ENCODE assay signal across 18 mouse cellular contexts in genomic region chr19:56439072-56439434, GRCm38 (mm10). TPM values are rescaled to one million over a fixed set of nuclear protein-coding genes. Genes with fewer than 3 reads are reported as not detected.
DNase-seq lines count a peak whose midpoint lies in the region; ATAC-seq and TF ChIP-seq lines count a peak whose summit lies in the region.
"Had no signal": no experiment of that assay in that cellular context is flagged by ENCODE, and none has a peak within 500 bp of the region (broad histone marks: within the 10 kb centered on the region; RNA-seq: fewer than 3 reads in every experiment).

No protein-coding gene starts in this region.

- H3K9ac ChIP-seq in lung, embryonic 16.5 days (ENCODE audit: low read length), result no peak overlapping the region
- no peak overlapping the region for H3K9ac ChIP-seq in stomach, embryonic 15.5 days
- no peak overlapping the region for H3K9ac ChIP-seq in hindbrain, embryonic 14.5 days
- H3K9ac ChIP-seq: lung, embryonic 14.5 days; midbrain, embryonic 15.5 days had no signal

- no peak for TF ChIP-seq CTCF in lung, adult 2 months (IDR thresholded peaks at IDR 0.05; ENCODE audit: insufficient read depth, low read length)

- no peak overlapping the region for H3K4me2 ChIP-seq in lung, embryonic 16.5 days (ENCODE audit: low read depth, low read length)
- H3K4me2 ChIP-seq in stomach, embryonic 15.5 days, result no peak overlapping the region
- no peak overlapping the region for H3K4me2 ChIP-seq in hindbrain, embryonic 14.5 days (replicated peaks)
- H3K4me2 ChIP-seq: lung, embryonic 14.5 days; midbrain, embryonic 15.5 days had no signal

- no peak for DNase-seq in lung, adult 2 months
- DNase-seq in liver, result peak; percentile 77
- DNase-seq in cerebellum, postnatal 36 days, result no peak
- DNase-seq in hindbrain, embryonic 14.5 days (ENCODE audit: low spot score), result no peak
- DNase-seq: adrenal gland, adult 8-10 months; gastrocnemius, postnatal 36 days; layer of hippocampus, postnatal 36 days; lung, embryonic 14.5 days; right cerebral cortex, postnatal 14 days had no signal

- H3K9me3 ChIP-seq in lung, embryonic 16.5 days (ENCODE audit: control insufficient read depth, low read length), result no peaks in the 10 kb centered on the region
- H3K9me3 ChIP-seq in stomach, embryonic 15.5 days, result no peaks in the 10 kb centered on the region
- H3K9me3 ChIP-seq in hindbrain, embryonic 14.5 days (ENCODE audit: control insufficient read depth, low read length), result no peaks in the 10 kb centered on the region
- H3K9me3 ChIP-seq: midbrain, embryonic 15.5 days had no signal

- H3K36me3 ChIP-seq in lung, embryonic 16.5 days (ENCODE audit: control insufficient read depth, insufficient read depth, low read length), result peaks cover 3% of the 10 kb centered on the region
- H3K36me3 ChIP-seq in stomach, embryonic 15.5 days, result peaks cover 6% of the 10 kb centered on the region; the same call in 1 of the 2 replicates
- no peaks in the 10 kb centered on the region for H3K36me3 ChIP-seq in hindbrain, embryonic 14.5 days (replicated peaks; ENCODE audit: control insufficient read depth, insufficient read depth)
- H3K36me3 ChIP-seq: midbrain, embryonic 15.5 days had no signal

- 46% methylated on average over 6 of the region's 6 CpGs for WGBS in lung, embryonic 16.5 days
- 38% methylated on average over 6 of the region's 6 CpGs for WGBS in lung, adult 2 months
- 57% methylated on average over 6 of the region's 6 CpGs for WGBS in stomach, embryonic 15.5 days
- WGBS in hindbrain, embryonic 14.5 days, result 93% methylated on average over 6 of the region's 6 CpGs

- no peak for TF ChIP-seq POLR2A in lung, adult 2 months (IDR thresholded peaks at IDR 0.05; ENCODE audit: borderline replicate concordance, extremely low read depth, low read depth, low read length)

- no peak overlapping the region for H3K27ac ChIP-seq in lung, embryonic 16.5 days (ENCODE audit: low read length)
- H3K27ac ChIP-seq in stomach, embryonic 15.5 days, result no peak overlapping the region
- no peak overlapping the region for H3K27ac ChIP-seq in hindbrain, embryonic 14.5 days
- H3K27ac ChIP-seq: midbrain, embryonic 15.5 days had no signal

- no peaks in the 10 kb centered on the region for H3K27me3 ChIP-seq in lung, embryonic 16.5 days (ENCODE audit: control insufficient read depth, insufficient read depth, low read depth, low read length)
- no peaks in the 10 kb centered on the region for H3K27me3 ChIP-seq in stomach, embryonic 15.5 days (replicated peaks)
- no peaks in the 10 kb centered on the region for H3K27me3 ChIP-seq in hindbrain, embryonic 14.5 days (ENCODE audit: control insufficient read depth, insufficient read depth, low read length)
- H3K27me3 ChIP-seq: midbrain, embryonic 15.5 days had no signal

- H3K4me1 ChIP-seq in lung, embryonic 16.5 days (replicated peaks; ENCODE audit: control insufficient read depth, insufficient read depth, low read length), result no peaks in the 10 kb centered on the region
- H3K4me1 ChIP-seq in lung, adult 2 months (ENCODE audit: control insufficient read depth, insufficient read depth, low read length), result peaks cover 4% of the 10 kb centered on the region; the same call in 1 of the 2 replicates
- peaks cover 8% of the 10 kb centered on the region for H3K4me1 ChIP-seq in stomach, embryonic 15.5 days
- H3K4me1 ChIP-seq in hindbrain, embryonic 14.5 days (replicated peaks; ENCODE audit: control insufficient read depth, insufficient read depth, low read length), result no peaks in the 10 kb centered on the region
- H3K4me1 ChIP-seq: midbrain, embryonic 15.5 days had no signal

- 0 out of 2 replicates have a peak, but pooled peaks have one; percentile 42 for ATAC-seq in lung, embryonic 16.5 days (ENCODE audit: low read depth)
- peak; percentile 54; the same call in 1 of the 2 replicates for ATAC-seq in common myeloid progenitor, adult 5-6 weeks (replicated peaks; ENCODE audit: low read depth, poor library complexity, severe bottlenecking)
- peak; percentile 81 for ATAC-seq in stomach, embryonic 15.5 days (ENCODE audit: insufficient read depth, low FRiP score, low read depth)
- ATAC-seq in hindbrain, embryonic 14.5 days (ENCODE audit: low FRiP score), result no peak
- ATAC-seq: CD4-positive, CD25-positive, alpha-beta regulatory T cell, adult 4 months; forebrain, embryonic 16.5 days; midbrain, embryonic 15.5 days had no signal

- H3K4me3 ChIP-seq in lung, embryonic 16.5 days (ENCODE audit: low read length), result no peak overlapping the region
- H3K4me3 ChIP-seq in lung, adult 2 months (replicated peaks; ENCODE audit: extremely low read depth, low read depth, low read length), result no peak overlapping the region
- no peak overlapping the region for H3K4me3 ChIP-seq in stomach, embryonic 15.5 days (replicated peaks)
- H3K4me3 ChIP-seq in hindbrain, embryonic 14.5 days (replicated peaks; ENCODE audit: low read length), result no peak overlapping the region
- H3K4me3 ChIP-seq: midbrain, embryonic 15.5 days had no signal

RNA-seq across cellular contexts. Expression of gene Plekhs1, which starts 22.4 kb away (rescaled TPM):
- polyA plus RNA-seq in lung, embryonic 16.5 days (2015; fragmentation: Nextera tagmentation; extraction: Ambion mirVana), result 0.39 and 0.41 TPM in 2 replicates
- 0.09 and 0.18 TPM in 2 replicates for polyA plus RNA-seq in lung, adult 2 months (2012; rRNA removed)
- not detected in 2 replicates for total RNA-seq in common myeloid progenitor, adult 5-6 weeks (2017)
- 1.2 and 1.4 TPM in 2 replicates for polyA plus RNA-seq in stomach, embryonic 15.5 days (2015; fragmentation: Nextera tagmentation; extraction: Ambion mirVana)
- 0.08 and 0.21 TPM in 2 replicates for polyA plus RNA-seq in hindbrain, embryonic 14.5 days (2014; fragmentation: Nextera tagmentation; extraction: Ambion mirVana)
- total RNA-seq: hematopoietic stem cell, adult 5-6 weeks had no signal

RNA-seq across cellular contexts. Expression of gene Casp7, which starts 42.1 kb away (rescaled TPM):
- 34.3 and 35.0 TPM in 2 replicates for polyA plus RNA-seq in lung, embryonic 16.5 days (2015; fragmentation: Nextera tagmentation; extraction: Ambion mirVana)
- 14.2 and 17.3 TPM in 2 replicates for polyA plus RNA-seq in lung, adult 2 months (2012; rRNA removed)
- 28.2 and 42.0 TPM in 2 replicates for total RNA-seq in common myeloid progenitor, adult 5-6 weeks (2017)
- 28.7 and 31.6 TPM in 2 replicates for polyA plus RNA-seq in stomach, embryonic 15.5 days (2015; fragmentation: Nextera tagmentation; extraction: Ambion mirVana)
- 18.4 and 18.5 TPM in 2 replicates for polyA plus RNA-seq in hindbrain, embryonic 14.5 days (2014; fragmentation: Nextera tagmentation; extraction: Ambion mirVana)

RNA-seq across cellular contexts. Expression of gene Nrap, which starts 49.2 kb away (rescaled TPM):
- polyA plus RNA-seq in lung, embryonic 16.5 days (2015; fragmentation: Nextera tagmentation; extraction: Ambion mirVana), result 1.1 TPM in 2 replicates
- 1.3 and 9.4 TPM in 2 replicates for polyA plus RNA-seq in lung, adult 2 months (2012; rRNA removed)
- total RNA-seq in common myeloid progenitor, adult 5-6 weeks (2017), result 0.29 and 0.91 TPM in 2 replicates
- 0.36 and 0.43 TPM in 2 replicates for polyA plus RNA-seq in stomach, embryonic 15.5 days (2015; fragmentation: Nextera tagmentation; extraction: Ambion mirVana)
- 0.17 and 0.24 TPM in 2 replicates for polyA plus RNA-seq in hindbrain, embryonic 14.5 days (2014; fragmentation: Nextera tagmentation; extraction: Ambion mirVana)
- total RNA-seq: neutrophil, adult 5-6 weeks had no signal
- polyA plus RNA-seq: embryonic facial prominence, embryonic 11.5 days had no signal
